Mouse (Mus musculus): ENCODE data around the gene Cpox. TPM values are rescaled to one million over a fixed set of nuclear protein-coding genes. Genes with fewer than 3 reads are reported as not detected.
A peak's percentile ranks its signal among the peaks of the same experiment; 100 is the strongest.
"Not testable (repeated sequence)": the region's sequence is repeated elsewhere in the genome, so short reads cannot be mapped to it uniquely, and the experiment has no call there.

Cpox gene
- polyA plus RNA-seq, 1 experiment from 2014 or later: 80.4 TPM

DNA sequence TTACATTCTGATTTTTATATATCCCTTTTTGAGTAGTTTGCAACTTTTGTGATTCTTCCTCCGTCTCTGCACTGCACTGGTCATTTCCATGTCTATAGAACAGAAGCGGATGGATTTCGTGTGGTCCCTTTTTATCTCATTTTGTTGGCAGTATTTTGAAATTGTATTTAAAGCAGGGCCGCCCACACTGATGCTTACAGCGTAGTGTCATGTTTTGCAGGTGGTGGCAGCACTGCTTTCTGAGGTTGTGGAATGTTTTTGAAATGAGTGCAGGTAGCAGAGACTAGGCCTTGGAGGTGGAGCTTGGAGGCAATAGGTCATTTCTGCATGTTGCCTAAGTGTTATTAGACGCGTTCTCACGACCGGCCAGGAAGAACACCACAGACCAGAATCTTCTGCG is 20.1 kb upstream of the Cpox start:
- Histone ChIP-seq H3K4me3 (replicated peaks) (no peak overlapping the region), H3K27ac (no peak overlapping the region), H3K27me3 (replicated peaks) (no peaks in the 10 kb centered on the region), H3K36me3 (no peaks in the 10 kb centered on the region), H3K4me1 (no peaks in the 10 kb centered on the region), H3K9me3 (no peaks in the 10 kb centered on the region), H3K9ac (no peak overlapping the region), H3K4me2 (no peak overlapping the region)
- 92% methylated on average over 10 of the region's 10 CpGs for WGBS
- no peak for ATAC-seq (ENCODE audit: insufficient read depth, low FRiP score, low read depth)

DNA sequence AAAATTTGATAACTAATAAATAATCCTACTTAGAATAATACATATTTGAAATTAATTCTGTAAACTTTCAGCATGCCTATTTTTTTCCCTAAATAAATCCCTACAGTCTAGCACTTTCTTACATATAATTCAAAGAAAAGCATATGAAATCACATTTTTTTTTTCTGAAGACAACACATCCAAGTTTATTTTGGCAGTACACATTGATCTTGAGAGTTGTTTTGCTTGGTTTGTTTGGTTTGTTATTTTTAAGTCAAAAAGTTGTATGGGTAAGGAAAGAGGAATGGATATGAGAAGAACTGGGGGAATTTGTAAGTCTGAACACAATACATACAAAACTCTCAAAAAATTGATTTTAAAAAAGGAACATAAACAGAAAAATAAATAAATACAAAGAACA is 14.3 kb upstream of the Cpox start:
- Histone ChIP-seq H3K27ac (no peak overlapping the region), H3K4me2 (no peak overlapping the region), H3K4me3 (replicated peaks) (no peak overlapping the region), H3K9ac (no peak overlapping the region), H3K36me3 (no peaks in the 10 kb centered on the region), H3K27me3 (replicated peaks) (no peaks in the 10 kb centered on the region), H3K4me1 (no peaks in the 10 kb centered on the region), H3K9me3 (no peaks in the 10 kb centered on the region)
- no peak for ATAC-seq (ENCODE audit: insufficient read depth, low FRiP score, low read depth)

DNA sequence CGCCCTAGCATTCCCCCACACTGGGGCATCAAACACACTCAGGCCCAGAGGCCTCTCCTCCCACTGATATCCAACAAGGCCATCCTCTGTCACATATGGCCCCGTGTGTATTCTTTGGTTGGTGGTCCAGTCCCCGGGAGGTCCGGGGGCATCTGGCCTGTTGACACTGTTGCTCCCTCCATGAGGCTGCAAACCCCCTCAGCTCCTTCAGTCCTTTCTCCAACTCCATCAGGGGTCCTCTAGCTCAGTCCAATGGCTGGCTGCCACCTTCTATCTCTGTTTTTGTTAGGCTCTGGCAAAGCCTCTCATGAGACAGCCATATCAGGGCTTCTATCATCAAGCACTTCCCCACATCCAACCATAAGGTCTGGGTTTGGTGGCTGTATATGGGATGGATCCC is 13.6 kb upstream of the Cpox start:
- Histone ChIP-seq H3K36me3 (no peaks in the 10 kb centered on the region), H3K4me2 (no peak overlapping the region), H3K4me3 (replicated peaks) (no peak overlapping the region), H3K4me1 (no peaks in the 10 kb centered on the region), H3K27me3 (replicated peaks) (no peaks in the 10 kb centered on the region), H3K9me3 (no peaks in the 10 kb centered on the region), H3K27ac (no peak overlapping the region), H3K9ac (no peak overlapping the region)
- no peak for ATAC-seq (ENCODE audit: insufficient read depth, low FRiP score, low read depth)
- WGBS: 86% methylated on average over 4 of the region's 4 CpGs

DNA sequence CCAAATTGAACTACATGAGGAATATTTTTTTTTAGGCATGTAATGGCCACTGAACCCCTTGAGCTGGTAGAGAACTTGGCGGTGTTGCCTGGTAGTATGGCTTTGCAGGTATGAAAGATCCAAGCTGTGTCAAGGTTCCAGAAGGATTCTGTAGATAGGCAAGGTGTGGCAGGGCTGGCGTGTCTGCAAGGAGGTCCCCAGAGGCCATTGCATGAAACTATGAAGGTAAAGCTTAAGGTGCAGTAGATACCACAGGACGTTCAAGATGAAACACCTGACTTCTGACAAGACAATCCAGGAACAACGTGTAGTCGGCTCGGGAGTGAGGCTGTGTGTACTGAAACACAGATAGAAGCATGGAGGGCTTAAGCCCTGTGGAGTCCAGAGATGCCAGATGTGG is 11.4 kb upstream of the Cpox start:
- peak; percentile 76 for ATAC-seq (ENCODE audit: insufficient read depth, low FRiP score, low read depth)
- WGBS: 80% methylated on average over 6 of the region's 6 CpGs
- no peaks in the 10 kb centered on the region for H3K27me3 ChIP-seq (replicated peaks)
- H3K4me2 ChIP-seq: no peak overlapping the region
- no peaks in the 10 kb centered on the region for H3K4me1 ChIP-seq
- H3K27ac ChIP-seq: no peak overlapping the region
- no peaks in the 10 kb centered on the region for H3K9me3 ChIP-seq
- H3K4me3 ChIP-seq (replicated peaks): no peak overlapping the region
- H3K9ac ChIP-seq: no peak overlapping the region
- no peaks in the 10 kb centered on the region for H3K36me3 ChIP-seq

DNA sequence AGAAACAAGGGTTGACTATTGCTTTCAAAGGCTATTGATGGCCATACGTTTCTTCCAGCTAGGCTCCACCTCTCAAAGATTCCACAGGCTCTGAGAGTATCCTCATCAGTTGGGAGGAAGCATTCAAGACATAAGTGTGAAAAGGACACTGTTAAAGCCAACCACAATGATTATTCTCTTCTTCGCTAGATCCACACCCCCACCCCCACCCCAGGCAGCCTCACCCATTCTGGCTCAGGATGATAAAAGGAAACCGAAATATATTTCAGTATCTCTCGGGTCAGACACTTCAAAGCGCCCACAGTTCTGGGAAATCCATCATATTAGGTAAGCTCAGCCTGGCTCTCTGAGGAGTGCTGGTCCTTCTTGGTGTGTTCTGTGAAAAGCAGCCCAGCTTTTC is 8.3 kb upstream of the Cpox start:
- peak; percentile 89; the same call in 1 of the 2 replicates for ATAC-seq (ENCODE audit: insufficient read depth, low FRiP score, low read depth)
- no peaks in the 10 kb centered on the region for H3K36me3 ChIP-seq
- H3K9me3 ChIP-seq: no peaks in the 10 kb centered on the region
- H3K4me2 ChIP-seq: no peak overlapping the region
- H3K27ac ChIP-seq: no peak overlapping the region
- no peak overlapping the region for H3K9ac ChIP-seq
- H3K4me3 ChIP-seq (replicated peaks): no peak overlapping the region
- WGBS: 70% methylated on average over 5 of the region's 5 CpGs
- no peaks in the 10 kb centered on the region for H3K27me3 ChIP-seq (replicated peaks)
- H3K4me1 ChIP-seq: no peaks in the 10 kb centered on the region

DNA sequence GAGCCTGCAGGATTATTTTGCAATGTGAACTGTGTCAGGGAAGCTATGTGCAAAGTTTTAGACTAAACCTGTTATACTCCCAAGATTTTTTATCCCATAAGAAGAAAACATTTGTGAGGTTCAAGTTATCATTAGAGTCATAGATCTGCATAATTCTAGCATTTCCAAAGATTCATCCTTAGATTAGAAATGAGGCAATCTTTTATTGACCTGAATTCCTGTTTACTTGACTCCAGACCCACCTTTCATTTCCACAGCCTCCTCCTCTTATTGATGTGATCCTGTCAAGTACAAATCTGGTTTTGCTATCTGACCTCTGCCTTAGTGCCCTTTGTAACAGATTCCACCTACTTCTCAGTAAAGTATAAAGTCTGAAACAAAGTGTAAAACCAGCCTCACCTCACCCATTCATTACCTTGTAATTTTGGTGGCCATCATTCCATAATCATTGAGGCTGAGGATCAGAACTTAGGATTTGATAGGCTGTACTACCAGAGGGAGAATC is 7.8 kb upstream of the Cpox start:
- ATAC-seq (ENCODE audit: insufficient read depth, low FRiP score, low read depth): no peak
- Histone ChIP-seq H3K9me3 (no peaks in the 10 kb centered on the region), H3K4me1 (no peaks in the 10 kb centered on the region), H3K4me2 (no peak overlapping the region), H3K27ac (no peak overlapping the region), H3K9ac (no peak overlapping the region), H3K4me3 (replicated peaks) (no peak overlapping the region), H3K36me3 (no peaks in the 10 kb centered on the region), H3K27me3 (replicated peaks) (no peaks in the 10 kb centered on the region)

DNA sequence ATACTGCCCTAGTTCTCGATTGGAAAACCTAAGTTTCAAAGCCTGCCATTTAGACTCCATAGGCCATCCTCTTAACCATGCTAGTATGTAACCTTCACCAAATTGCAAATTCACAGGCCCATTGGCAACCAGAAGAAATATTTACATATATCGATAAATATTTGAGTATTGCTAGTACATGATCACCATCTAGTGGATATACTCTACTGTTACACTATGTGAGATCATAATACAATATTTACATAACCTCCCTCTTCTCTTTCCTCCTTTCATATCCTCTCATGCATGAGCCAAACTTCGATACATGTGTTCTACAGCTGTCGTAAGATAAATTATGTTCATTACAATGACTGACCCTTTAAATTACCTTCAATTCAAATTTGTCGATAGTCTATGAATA is 7.1 kb upstream of the Cpox start:
- no peaks in the 10 kb centered on the region for H3K9me3 ChIP-seq
- no peak overlapping the region for H3K4me3 ChIP-seq (replicated peaks)
- no peaks in the 10 kb centered on the region for H3K36me3 ChIP-seq
- 50% methylated on average over 5 of the region's 5 CpGs for WGBS
- H3K27ac ChIP-seq: no peak overlapping the region
- H3K4me2 ChIP-seq: no peak overlapping the region
- no peak overlapping the region for H3K9ac ChIP-seq
- no peaks in the 10 kb centered on the region for H3K4me1 ChIP-seq
- no peaks in the 10 kb centered on the region for H3K27me3 ChIP-seq (replicated peaks)
- ATAC-seq (ENCODE audit: insufficient read depth, low FRiP score, low read depth): no peak

DNA sequence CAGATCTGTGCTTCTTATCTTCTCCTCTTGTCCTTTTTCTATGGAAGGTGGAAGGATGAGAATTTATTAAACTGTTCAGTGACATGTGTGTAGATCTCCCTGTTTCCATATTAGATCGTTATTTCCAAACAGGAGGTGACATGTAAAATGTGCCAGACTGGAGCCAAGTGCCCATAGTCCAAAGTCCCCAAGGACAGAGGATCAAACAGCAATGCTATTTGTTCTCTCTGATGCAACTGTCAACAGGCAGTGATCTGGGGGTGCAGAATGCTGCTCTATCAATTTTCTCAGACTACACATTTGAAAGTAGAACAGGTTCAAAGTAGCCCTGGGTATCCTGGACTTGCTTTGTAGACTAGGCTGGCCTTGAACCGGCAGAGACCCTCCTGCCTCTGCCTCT is 6.3 kb upstream of the Cpox start:
- Histone ChIP-seq H3K36me3 (no peaks in the 10 kb centered on the region), H3K9ac (no peak overlapping the region), H3K4me1 (no peaks in the 10 kb centered on the region), H3K27ac (no peak overlapping the region), H3K4me3 (replicated peaks) (no peak overlapping the region), H3K27me3 (replicated peaks) (no peaks in the 10 kb centered on the region), H3K4me2 (no peak overlapping the region), H3K9me3 (no peaks in the 10 kb centered on the region)
- ATAC-seq (ENCODE audit: insufficient read depth, low FRiP score, low read depth): no peak
- 84% methylated on average over 2 of the region's 2 CpGs for WGBS

DNA sequence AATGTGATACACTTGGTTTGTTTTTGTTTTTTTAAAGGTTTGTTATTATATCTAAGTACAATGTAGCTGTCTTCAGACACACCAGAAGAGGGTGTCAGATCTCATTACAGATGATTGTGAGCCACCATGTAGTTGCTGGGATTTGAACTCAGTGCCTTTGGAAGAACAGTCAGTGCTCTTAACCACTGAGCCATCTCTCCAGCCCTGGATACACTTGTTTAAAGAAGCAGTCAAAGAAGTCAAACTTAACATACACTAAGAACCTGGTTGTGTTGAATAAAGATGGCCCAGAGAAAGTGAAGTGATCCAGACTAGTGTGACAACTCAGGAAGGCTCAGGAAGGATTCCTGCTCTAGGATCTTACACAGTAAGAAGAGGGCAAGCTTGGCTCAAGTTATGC is 5.0 kb upstream of the Cpox start:
- H3K27me3 ChIP-seq (replicated peaks); ATAC-seq (ENCODE audit: insufficient read depth, low FRiP score, low read depth); H3K4me1 ChIP-seq; H3K4me3 ChIP-seq (replicated peaks); H3K36me3 ChIP-seq; H3K9ac ChIP-seq; H3K4me2 ChIP-seq; H3K9me3 ChIP-seq; H3K27ac ChIP-seq: not testable (repeated sequence)

DNA sequence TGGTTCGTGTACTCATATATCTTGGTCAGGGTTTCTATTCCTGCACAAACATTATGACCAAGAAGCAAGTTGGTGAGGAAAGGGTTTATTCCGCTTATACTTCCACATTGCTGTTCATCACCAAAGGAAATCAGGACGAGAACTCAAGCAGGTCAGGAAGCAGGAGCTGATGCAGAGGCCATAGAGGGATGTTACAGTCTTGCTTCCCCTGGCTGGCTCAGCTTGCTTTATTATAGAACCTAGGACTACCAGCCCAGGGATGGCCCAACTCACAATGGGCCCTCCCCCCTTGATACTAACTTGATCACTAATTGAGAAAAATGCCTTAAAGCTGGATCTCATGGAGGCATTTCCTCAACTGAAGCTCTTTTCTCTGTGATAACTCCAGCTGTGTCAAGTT is 3.4 kb upstream of the Cpox start:
- H3K9ac ChIP-seq; H3K9me3 ChIP-seq; H3K4me1 ChIP-seq; H3K36me3 ChIP-seq; H3K27me3 ChIP-seq (replicated peaks); H3K4me2 ChIP-seq; ATAC-seq (ENCODE audit: insufficient read depth, low FRiP score, low read depth); H3K4me3 ChIP-seq (replicated peaks); H3K27ac ChIP-seq: not testable (repeated sequence)
- WGBS: 70% methylated on average over 3 of the region's 3 CpGs

DNA sequence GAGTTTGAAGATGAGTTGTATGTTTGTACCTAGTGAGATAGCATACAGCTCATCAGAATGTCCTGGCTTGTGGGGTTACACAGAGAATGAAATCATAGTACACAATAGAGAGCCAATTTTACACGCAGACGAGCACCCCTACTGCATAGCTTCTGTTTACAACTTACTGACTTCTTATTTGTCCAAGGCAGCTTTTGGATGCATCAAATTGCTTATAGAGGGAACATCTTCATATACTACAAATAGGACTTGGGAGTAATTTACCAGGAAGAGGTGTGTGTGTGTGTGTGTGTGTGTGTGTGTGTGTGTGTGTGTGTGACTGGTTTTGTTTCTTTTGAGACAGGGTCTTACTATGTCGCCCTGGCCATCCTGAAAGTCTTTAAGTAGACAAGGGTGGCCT is 1.5 kb upstream of the Cpox start:
- 0 out of 2 replicates have a peak, but pooled peaks cover 5% of the 10 kb centered on the region for H3K36me3 ChIP-seq
- H3K9me3 ChIP-seq: no peaks in the 10 kb centered on the region
- H3K27me3 ChIP-seq (replicated peaks): no peaks in the 10 kb centered on the region
- no peak overlapping the region for H3K27ac ChIP-seq
- no peak for ATAC-seq (ENCODE audit: insufficient read depth, low FRiP score, low read depth)
- H3K4me1 ChIP-seq: no peaks in the 10 kb centered on the region
- H3K4me3 ChIP-seq (replicated peaks): no peak overlapping the region
- H3K4me2 ChIP-seq: no peak overlapping the region
- 84% methylated on average over 3 of the region's 3 CpGs for WGBS
- H3K9ac ChIP-seq: no peak overlapping the region

DNA sequence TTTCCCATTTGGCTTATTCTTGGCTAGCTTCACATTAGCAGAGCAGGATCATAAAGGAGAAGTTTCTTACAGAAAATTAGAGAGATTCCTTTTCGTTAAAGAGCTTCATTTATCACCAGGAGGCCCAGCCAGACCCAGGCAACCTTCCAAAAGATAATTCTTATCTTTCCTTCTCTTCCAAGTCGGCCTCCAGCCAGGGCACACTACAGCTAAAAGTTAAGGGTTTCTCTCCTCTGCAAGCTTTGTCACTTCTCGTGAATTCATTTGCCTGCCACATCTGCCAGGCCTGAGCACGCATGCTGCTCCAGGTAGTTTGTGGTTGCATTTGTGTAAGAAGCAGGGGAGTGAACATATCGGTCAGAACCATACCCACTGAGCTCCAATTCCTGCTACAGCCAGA is 828 bp upstream of the Cpox start:
- ATAC-seq (ENCODE audit: insufficient read depth, low FRiP score, low read depth): no peak
- peak overlapping the region; percentile 95 for H3K27ac ChIP-seq
- H3K27me3 ChIP-seq (replicated peaks): no peaks in the 10 kb centered on the region
- peak overlapping the region; percentile 2; the same call in 1 of the 2 replicates for H3K4me3 ChIP-seq (replicated peaks)
- no peaks in the 10 kb centered on the region for H3K4me1 ChIP-seq
- H3K4me2 ChIP-seq: peak overlapping the region; percentile 66
- peaks cover 10% of the 10 kb centered on the region for H3K36me3 ChIP-seq
- H3K9ac ChIP-seq: no peak overlapping the region
- 32% methylated on average over 5 of the region's 5 CpGs for WGBS
- no peaks in the 10 kb centered on the region for H3K9me3 ChIP-seq

DNA sequence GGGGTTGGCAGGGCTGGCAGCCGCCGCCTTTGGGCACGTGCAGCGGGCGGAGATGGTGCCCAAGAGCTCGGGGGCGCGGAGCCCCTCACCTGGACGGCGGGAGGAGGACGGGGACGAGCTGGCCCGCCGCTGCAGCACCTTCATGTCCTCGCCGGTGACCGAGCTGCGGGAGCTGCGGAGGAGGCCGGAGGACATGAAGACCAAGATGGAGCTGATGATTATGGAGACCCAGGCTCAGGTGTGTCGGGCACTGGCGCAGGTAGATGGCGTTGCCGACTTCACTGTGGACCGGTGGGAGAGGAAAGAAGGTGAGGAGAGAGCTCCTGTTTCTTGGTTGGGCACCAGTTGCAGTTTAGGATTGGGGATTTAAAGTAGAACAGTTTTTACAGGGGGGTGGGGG is 551 bp downstream of the Cpox start:
- Histone ChIP-seq H3K36me3 (peaks cover 21% of the 10 kb centered on the region), H3K9me3 (no peaks in the 10 kb centered on the region), H3K9ac (peak overlapping the region; percentile 86), H3K4me3 (replicated peaks) (peak overlapping the region; percentile 97), H3K27me3 (replicated peaks) (no peaks in the 10 kb centered on the region), H3K4me1 (no peaks in the 10 kb centered on the region), H3K27ac (peak overlapping the region; percentile 95), H3K4me2 (peak overlapping the region; percentile 66)
- no peak for ATAC-seq (ENCODE audit: insufficient read depth, low FRiP score, low read depth)
- under 1% methylated on average over 25 of the region's 25 CpGs for WGBS

All from stomach, embryonic 15.5 days (tissue).